Mouse (Mus musculus) urinary bladder, postnatal 25 days (tissue): ENCODE results near the gene Gnaq.

Experiments used
- DNase-seq: peaks from one replicate; pipeline ENCODE4 v3.0.0; 2022; ENCODE audit warnings: low spot score

Gnaq gene

DNA sequence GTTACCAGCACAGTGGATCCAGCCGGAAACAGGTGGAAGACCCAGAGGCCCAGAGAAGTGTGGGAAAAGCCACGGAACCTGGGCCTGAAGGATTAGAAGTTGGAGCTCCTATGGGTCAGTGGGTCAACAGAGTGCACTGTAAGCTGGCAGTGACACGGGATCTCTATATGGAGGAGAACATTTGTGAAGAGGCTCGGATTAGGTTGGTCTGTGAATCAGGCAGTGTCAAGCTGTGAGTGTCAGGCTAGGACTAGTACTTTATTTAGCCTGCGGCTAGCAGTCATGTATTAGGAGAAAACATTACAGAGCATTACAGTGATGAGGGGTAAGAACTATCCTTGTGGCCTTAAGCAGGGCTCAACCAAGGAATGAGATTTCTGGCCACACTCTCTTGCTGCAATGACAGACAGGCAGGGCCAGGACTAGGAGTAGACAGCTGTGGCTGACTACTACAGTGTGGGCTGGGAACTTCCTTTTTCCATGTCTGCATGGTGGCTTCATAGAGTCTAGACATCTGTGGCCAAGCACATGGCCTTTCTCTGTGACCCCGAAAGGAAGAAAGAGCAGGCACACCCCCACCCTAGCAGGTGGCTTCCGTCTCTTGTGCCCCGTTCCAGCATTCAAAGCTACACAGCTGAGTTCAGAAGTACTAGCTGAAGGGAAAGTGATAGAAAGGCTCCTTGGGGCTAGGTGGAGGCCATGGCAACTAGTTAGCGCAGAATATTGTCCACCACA lies 240.3 kb downstream of the Gnaq start:
- DNase-seq = no peak

DNA sequence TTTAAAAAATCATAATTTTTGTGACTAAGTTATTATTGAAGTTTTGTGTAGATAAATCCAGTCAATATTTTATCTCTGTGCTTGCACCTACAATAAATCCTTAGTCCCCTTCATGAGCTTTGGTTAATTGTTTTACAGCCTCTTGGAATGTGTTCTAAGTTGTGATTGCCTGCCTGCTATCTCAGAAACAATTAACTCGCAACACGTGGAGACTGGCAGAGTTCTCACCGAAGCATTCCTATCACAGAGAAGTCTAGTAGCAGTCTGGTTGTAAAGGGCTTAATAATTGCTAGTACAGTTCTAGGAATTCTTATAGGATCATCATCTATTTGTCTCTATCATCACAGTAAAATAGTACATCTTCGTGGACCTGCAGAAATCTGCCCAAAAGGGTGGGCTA lies 243.2 kb downstream of the Gnaq start:
- no peak for DNase-seq

DNA sequence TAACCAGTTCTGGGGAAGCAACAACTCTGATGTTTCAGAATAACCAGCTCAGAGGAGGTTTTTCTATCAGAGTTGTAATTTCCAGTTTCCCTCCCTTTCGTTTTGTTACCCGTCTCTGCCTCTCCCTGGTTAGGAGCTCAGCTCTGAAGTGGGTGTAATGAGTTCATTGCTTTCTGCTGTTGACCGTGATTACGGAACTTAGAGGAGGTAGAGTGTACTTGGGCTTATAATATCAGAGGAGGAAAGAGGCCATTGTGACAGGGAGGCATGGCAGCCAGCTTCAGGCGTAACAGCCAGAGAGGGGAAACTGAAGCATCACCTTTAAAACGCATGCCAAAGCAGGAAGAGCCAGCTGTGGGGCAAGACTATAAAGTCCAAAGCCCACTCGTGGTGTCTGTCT lies 245.9 kb downstream of the Gnaq start:
- DNase-seq = no peak

DNA sequence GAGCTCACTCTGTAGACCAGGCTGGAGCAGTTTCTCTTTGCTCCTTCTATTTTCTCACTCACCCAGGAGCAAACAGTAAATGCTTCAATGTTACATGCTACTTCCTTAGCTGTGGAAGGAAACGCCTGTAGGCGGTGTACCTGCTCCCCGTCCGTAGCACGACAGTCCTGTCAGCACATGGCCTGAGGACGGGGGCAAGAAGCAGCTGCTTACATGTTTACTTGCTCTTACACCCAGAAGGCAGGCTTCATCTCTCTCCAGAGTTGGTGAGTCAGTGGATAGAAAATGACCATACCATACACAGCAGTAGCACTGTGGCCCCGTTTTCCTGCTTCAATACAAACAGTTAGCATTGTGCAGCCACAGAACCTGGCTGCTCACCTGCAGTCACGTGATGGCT lies 247.1 kb downstream of the Gnaq start:
- DNase-seq = no peak

DNA sequence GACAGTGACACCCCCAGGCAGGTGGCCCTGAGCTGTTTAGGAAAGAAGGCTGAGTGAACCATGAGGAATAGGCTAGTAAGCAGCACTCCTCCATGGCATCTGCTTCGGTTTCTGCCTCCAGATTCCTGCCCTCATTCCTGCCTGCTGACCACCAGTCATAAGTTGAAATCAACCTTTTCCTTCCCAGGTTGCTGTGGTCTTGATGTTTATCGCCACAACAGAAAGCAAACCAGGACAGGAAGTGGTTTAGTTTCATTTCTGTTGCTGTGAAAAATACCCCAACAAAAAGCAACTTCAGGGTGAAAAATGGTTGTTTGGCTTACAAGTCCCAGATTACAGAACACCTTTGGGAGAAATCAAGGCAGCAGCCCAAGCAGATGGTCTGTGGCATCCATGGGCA lies 249.8 kb downstream of the Gnaq start:
- DNase-seq = no peak

DNA sequence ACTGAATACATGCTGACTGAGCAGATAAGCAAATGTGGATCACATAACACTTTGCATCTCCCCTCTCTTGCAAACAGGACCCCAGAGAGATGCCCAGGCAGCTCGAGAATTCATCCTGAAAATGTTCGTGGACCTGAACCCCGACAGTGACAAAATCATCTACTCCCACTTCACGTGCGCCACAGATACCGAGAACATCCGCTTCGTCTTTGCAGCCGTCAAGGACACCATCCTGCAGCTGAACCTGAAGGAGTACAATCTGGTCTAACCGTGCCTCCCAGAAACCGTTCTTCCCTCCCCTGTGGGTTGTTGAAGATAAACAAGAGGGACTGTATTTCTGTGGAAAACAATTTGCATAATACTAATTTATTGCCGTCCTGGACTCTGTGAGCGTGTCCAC lies 250.5 kb downstream of the Gnaq start:
- no peak for DNase-seq

DNA sequence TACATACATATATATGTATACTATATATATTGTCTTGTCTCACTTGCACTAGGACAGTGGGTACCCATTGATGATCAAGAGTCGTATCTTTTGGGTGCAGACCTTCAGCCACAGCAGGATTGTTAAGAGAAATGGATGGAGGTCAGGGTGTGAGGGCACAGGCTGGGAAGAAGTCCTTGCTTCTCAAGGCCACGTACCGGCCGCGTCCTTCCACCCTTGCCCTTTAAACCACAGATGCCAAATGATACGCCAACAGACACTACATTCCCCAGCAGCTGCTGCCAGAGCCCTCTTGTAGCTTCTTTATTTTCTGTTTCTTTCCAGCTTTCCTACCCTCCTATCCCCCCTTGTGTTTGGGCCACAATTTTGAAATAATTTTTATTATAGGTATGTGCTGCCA lies 251.5 kb downstream of the Gnaq start:
- DNase-seq = no peak

DNA sequence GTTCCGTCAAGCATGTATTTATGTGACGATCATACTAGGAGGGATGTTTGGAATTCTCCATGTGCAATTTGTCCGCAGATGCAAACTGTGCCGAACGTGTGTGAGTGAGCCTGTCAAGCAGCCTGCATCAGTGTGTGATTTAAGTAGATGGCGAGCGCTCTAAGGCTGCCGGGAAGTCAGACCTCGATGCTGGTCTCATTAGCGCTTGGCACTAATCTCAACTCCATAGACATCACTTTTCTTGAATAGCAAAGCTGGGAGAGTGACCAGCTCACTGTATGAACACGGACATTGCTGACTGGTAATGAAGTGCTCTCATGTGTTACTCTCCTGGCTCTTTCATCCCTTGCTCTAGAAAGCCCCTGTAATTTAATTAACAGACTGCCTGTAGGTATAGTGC lies 252.3 kb downstream of the Gnaq start:
- DNase-seq = no peak

DNA sequence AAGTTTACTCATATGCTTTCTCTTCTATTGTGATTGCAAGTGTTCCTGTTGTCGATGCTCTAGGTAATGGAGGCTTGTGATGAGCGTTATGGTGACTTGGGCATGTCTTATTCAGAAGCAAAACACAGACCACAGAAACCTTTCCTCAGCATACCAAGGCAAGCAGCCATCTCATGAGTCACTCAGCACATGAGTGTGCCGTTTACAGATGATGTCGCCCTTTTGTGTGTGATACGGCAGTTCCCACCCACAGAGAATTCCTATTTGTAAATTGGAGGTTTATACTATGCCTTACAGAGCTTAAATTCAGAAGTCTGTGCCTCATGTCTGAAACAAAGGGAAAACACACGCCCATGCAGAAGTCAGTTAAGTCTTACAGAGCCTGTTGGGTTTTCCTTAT lies 253.9 kb downstream of the Gnaq start:
- DNase-seq = no peak

DNA sequence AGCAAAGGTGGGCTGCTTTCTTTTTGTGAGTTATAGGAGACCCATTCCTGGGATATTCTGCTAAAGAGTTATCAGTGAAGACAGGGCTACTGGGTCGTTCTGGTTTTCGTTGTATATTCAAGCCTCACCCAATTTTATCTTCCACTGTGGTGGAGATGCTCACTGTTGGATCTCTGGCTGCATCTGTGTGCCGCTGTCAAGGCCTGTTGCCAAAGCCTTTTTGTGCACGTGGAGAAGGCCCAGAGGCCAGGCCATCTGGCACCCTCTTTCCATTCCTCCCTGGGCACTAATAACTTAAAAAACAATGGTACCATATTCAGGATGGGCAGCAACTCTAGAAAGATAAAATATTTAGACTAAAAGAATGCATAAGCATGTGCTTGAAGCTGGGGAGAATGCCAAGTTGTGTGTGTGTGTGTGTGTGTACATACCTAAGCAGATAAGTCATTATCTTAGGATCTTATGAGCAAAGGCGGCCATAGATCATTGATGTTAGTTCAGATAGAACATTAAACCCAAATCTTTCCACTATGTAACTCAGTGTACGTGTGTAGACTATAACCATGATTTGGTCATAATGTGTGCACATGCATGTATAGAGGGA lies 257.7 kb downstream of the Gnaq start:
- DNase-seq = no peak

DNA sequence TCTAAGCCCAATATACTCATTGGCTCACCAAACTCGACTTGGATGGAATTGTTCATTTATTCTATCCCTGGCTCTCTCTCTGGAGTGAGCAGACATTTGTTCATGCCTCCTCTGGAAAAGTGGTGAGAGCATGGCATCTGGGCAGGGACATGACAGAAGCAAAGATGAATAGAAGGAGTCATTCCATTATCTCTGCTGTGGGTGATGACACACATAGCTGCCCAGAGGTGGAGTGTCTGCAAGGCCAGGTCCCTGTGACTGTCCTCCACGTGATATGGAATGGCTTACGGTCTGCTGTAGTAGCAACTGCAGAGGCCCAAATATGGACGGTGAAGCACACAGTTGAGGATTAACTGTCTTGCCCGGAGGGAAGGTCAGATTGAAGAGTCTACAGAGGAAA lies 261.8 kb downstream of the Gnaq start:
- no peak for DNase-seq

DNA sequence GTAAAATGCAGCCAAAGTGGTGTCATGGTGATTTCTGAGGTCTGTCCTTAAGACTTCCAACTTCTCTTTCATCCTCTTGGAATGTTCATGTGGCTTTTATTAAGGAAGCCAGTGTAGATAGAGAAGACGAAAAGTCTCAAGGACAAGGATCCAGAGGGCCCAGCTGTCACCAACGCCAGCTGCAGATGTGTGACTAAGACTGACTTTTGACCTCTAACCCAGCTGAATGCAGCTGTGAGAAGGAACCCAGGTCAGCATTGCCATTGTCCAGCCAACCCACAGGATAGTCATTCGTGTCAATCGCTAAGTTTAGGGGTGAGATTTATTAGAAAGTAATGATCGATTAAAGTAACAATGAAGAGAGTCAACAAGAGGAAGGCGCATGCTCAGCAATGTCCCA lies 270.5 kb downstream of the Gnaq start:
- DNase-seq = no peak

DNA sequence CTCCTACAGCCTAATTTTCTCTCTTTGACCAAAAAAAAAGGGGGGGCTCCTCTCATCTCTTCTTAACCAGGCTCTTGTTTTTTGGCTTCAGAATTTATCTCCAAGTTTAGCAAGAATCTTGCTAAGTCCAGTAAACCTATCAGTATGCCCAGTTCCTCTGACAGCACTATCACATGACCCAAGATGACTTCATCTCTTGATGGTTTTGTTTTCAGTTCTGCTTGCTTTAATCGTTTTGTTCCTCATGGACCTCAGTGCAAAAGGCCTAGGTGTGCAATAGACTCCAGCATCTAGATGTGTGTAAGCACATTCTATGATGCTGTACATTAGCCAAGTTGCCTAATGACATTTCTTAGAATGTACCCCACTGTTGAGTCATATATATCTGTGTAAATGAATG lies 275.1 kb downstream of the Gnaq start:
- DNase-seq = no peak

DNA sequence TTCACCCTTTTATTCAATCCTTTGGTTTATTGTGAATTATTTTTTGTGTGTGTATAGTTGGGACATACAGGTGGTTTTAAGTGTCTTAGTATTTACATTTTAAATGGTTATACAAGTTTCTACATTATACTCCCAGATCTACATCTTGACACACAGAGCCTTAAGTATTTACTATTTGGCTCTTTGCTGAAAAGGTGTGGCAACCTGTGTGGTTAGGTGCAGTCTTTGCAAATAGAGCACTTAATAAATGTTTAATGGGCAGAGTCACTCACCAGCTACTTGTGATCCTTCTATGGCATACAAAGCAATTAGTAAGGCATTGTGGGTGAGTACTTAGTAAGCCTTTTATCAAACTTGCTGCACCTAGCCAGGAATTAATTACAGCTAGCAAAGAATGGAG lies 278.7 kb downstream of the Gnaq start:
- DNase-seq = no peak

DNA sequence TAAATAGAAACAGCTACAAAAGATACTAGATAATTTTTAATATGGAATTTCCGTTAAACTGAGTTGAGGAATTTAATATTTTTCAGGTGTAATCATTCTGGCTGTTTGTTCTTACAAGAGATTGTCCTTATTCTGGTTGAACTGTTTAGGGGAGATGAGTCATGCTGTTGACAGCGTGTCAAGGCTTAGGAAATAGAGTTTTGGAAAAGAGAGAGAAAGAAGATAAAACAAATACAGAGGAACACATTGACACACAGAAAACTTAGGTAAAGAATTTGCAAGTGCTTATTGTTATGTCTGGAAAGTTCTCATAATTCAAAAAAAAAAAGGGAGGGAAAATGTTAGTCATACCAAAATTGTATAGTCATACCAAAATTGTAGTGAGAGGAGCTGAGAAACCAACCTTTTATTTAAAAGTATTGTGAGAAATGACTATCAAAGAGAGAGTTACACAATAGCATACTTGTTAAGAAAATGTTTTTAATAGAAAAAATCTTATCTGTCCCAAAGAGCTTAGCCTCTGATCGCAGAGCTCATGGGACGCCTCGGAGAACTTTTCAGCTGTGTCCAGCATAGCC lies 285.5 kb downstream of the Gnaq start:
- DNase-seq = no peak

DNA sequence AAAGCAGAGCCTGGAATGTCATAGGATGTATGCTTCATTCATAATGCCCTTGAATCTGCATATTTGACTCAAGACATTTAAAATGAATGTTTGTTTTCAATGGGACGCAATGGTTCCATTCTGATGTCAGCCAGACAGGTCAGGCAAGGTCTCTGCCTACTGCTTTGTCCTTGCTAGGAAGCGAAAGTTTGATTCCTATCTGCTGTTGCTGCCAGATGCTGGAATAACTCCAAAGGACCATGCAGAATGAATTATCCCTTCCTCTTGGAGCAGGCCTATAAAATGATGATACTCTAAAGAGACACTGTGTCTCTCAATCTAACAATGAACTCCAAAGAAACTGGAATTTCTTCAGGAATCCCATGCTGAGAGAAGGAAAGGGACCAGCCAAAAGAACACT lies 293.0 kb downstream of the Gnaq start:
- no peak for DNase-seq

DNA sequence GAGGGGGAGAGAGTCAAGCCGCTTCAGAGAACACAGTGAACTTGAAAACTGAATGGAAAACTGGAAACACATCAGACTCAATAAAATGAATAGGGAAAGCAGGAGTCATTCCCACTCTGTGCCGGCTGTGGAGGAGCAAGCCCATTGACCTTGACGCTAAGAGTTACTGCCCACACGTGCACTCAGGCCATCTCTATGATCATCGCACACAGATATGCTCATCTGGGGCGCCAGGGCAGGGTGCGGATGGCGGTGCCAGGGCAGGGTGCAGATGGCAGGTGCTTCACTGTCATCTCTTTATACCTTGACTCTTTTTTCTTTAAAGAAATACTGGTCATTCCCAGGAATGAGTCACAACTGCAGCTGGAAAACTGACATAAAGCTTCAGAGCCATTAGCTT lies 298.7 kb downstream of the Gnaq start:
- DNase-seq = no peak

DNA sequence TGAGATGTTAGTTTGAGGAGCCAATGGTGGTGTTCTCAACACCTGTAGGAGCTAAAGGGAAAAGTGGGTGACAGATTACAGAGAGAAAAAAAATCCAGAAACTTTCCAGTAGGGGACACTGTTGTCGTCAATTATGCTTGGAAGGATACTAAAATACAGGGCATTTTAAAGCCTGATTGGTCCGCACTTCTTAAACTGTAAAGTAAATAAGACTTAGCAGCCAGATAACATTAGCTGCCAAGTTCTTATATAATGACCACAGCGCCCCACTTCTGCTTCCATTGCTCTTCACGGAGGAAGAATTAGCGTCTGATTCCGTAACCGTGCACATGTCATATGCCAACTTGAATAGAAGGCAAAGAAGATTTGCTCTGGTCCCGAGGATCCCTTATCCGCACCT lies 302.2 kb downstream of the Gnaq start:
- no peak for DNase-seq

DNA sequence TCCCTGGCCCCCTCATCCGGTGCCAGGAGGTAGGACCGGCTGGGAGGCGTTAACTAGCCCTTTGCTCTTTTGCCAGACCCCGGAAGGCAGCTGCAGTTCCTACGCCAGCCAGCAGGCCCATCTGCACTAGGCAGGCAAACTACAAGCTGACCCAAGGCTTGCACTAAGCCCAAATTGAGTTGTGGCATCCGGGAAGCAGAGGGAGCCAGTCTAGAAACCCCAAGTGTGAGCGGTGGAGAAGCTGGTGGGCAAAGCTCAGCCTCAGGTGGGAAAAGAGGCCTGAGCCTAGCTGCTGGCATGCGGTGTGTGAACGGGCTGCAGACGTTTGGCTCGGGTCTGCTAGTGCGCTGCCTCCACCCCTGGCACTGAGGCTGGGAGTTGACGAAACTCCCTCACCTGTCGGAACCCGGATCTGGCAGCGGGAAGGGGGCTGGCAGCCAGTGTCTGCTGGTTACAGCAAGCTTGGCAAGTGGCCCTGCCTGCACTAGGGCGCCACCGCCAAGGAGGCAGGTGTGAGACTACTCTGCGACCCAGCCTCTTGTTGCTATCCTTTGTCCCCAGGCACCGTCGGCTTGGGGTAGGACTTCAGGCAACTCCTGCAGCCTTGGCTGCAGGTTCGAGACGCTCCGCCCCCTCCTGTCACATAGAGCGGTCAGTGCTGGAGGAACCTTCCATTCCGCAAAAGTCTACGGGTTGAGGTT lies 303.1 kb downstream of the Gnaq start, which contains the start of gene Gna14:
Gna14 (plus strand) TSS at position 232 of the 701 bp plus-strand sequence.
- DNase-seq = peak; percentile 40

DNA sequence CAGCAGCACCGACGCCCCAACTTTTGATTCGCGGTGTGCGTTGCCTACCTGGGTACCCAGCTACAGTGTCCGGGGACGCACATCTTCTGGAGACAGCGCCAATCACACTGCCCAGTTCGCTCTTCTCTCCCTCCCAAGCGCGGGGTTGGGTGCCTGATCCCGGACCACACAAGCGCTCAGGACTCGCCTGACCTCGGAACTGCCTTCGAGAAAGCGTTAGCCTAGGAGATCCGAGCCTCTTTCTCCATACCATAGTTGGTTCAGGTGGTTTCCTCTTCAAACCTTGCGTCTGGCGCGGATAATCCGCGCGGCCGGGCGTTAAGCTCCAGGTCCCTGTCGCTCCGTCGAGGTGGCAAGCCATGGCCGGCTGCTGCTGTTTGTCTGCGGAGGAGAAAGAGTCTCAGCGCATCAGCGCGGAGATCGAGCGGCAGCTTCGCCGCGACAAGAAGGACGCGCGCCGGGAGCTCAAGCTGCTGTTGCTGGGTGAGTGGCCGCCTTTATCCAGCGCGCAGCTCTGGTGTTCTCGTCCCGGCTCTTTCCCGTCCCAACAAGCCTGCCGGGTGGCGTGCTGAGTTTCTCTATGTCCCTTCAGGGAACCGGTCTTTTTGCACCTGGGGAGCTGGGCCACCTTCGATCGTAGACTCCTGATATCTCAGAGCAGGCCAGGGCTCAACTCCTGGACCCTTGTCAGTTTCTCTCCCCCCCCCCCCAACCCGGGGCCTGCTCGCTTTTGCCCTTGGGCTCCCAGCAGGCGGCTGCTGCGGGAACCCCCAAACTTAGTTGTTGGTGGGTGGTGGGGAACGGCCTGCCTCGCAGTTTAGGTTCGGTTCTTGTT lies 303.9 kb downstream of the Gnaq start:
- peak; percentile 8 for DNase-seq
